Mouse (Mus musculus) heart, adult 2 months (tissue): Measurements from ENCODE around the gene Vwce. TPM values are rescaled to one million over a fixed set of nuclear protein-coding genes. Genes with fewer than 3 reads are reported as not detected.

Experiments
- DNase-seq, 2 experiments: peaks; one replicate each; pipeline ENCODE4 v3.0.0; 2021
- H3K27ac ChIP-seq: fragments of 200-600 bp; 2 replicates; pipeline ENCODE4 v1.8.1; 2022
- H3K27me3 ChIP-seq: fragments of 200-500 bp; 2 replicates; pipeline ENCODE4 v1.6.1; 2012; ENCODE audit warnings: mild to moderate bottlenecking, low read length, inconsistent platforms, mixed read lengths; ENCODE audit not compliant: control insufficient read depth, insufficient read depth
- H3K36me3 ChIP-seq: fragments of 200-500 bp; 2 replicates; pipeline ENCODE4 v1.6.1; 2012; ENCODE audit warnings: low read length, inconsistent platforms; ENCODE audit not compliant: control insufficient read depth, insufficient read depth
- H3K4me1 ChIP-seq: fragments of 200-500 bp; 2 replicates; pipeline ENCODE4 v1.6.1; 2011; ENCODE audit warnings: low read length; ENCODE audit not compliant: control insufficient read depth, insufficient read depth
- H3K4me3 ChIP-seq: fragments of 200-600 bp; 2 replicates; pipeline ENCODE4 v1.8.1; 2022
- H3K79me2 ChIP-seq: fragments of 200-500 bp; replicated peaks from 2 replicates; pipeline ENCODE4 v1.6.1; 2012; ENCODE audit warnings: mild to moderate bottlenecking, inconsistent platforms, low read length, moderate library complexity, mixed read lengths; ENCODE audit not compliant: control insufficient read depth, insufficient read depth
- H3K9ac ChIP-seq: fragments of 200-500 bp; 2 replicates; pipeline ENCODE4 v1.6.1; 2012; ENCODE audit warnings: low read depth, mild to moderate bottlenecking, control low read depth, inconsistent platforms, low read length, mixed read lengths
- CTCF ChIP-seq: fragments of 200-600 bp; IDR thresholded peaks from 2 replicates; pipeline ENCODE4 v1.8.1; 2022; ENCODE audit warnings: antibody characterized with exemption, mild to moderate bottlenecking, moderate library complexity
- EP300 ChIP-seq: fragments of 200-500 bp; IDR thresholded peaks from 2 replicates; pipeline ENCODE4 v1.6.1; 2011; ENCODE audit warnings: low read depth, low read length, control low read depth; ENCODE audit not compliant: insufficient read depth
- POLR2A ChIP-seq: fragments of 200-500 bp; IDR thresholded peaks from 2 replicates; pipeline ENCODE4 v1.6.1; 2011; ENCODE audit warnings: mild to moderate bottlenecking, low read depth, low read length, control low read depth; ENCODE audit not compliant: insufficient read depth
- WGBS: fragments of 180-500 bp; shearing (Covaris S2); methylation state at CpG from one replicate; pipeline ENCODE4 v1.1.7; 2018; 5-methylcytosine and 5-hydroxymethylcytosine counted together
- intact Hi-C: fragments of 180-260 bp; cut with DNase I; formaldehyde crosslinking; loops from one replicate; pipeline ENCODE4 v1.15.1; 2025
- polyA plus RNA-seq: library from polyadenylated mRNA; depleted of rRNA; stranded (reverse); fragments of >200 nt; gene quantifications from 2 replicates; pipeline ENCODE4 v1.2.3, GENCODE M21; 2012
- total RNA-seq, 2 experiments: library from RNA; stranded (reverse); gene quantifications; 2 replicates each; pipeline ENCODE4 v1.2.3; 2021

Vwce gene
- total and polyA plus RNA-seq, 3 experiments: not detected

GRCm38 (mm10) chr19:10698131-10698991, 64.3 kb downstream of the Vwce start:
- intact Hi-C loops: no loop called here
- Histone ChIP-seq H3K27me3 (no peaks in the 10 kb centered on the region), H3K4me1 (peaks cover 37% of the 10 kb centered on the region), H3K9ac (no peak overlapping the region), H3K79me2 (peaks cover 6% of the 10 kb centered on the region; the same call in 1 of the 2 replicates), H3K27ac (no peak overlapping the region), H3K36me3 (no peaks in the 10 kb centered on the region; the same call in 1 of the 2 replicates), H3K4me3 (no peak overlapping the region)
- no peak for DNase-seq
- no peak for TF ChIP-seq EP300
- no peak for TF ChIP-seq POLR2A
- no peak for TF ChIP-seq CTCF
- 50% methylated on average over 9 of the region's 9 CpGs for WGBS

GRCm38 (mm10) chr19:10699851-10700250, 65.8 kb downstream of the Vwce start:
- WGBS: 61% methylated on average over 9 of the region's 9 CpGs
- H3K9ac ChIP-seq: no peak overlapping the region
- TF ChIP-seq EP300 (no peak), POLR2A (no peak), CTCF (no peak)
- no peaks in the 10 kb centered on the region; the same call in 1 of the 2 replicates for H3K36me3 ChIP-seq
- peaks cover 38% of the 10 kb centered on the region for H3K4me1 ChIP-seq
- intact Hi-C loops: no loop called here
- peaks cover 6% of the 10 kb centered on the region; the same call in 1 of the 2 replicates for H3K79me2 ChIP-seq
- no peak overlapping the region for H3K4me3 ChIP-seq
- no peak for DNase-seq
- H3K27me3 ChIP-seq: no peaks in the 10 kb centered on the region
- H3K27ac ChIP-seq: no peak overlapping the region

GRCm38 (mm10) chr19:10701013-10701726, 67.2 kb downstream of the Vwce start:
- TF ChIP-seq POLR2A (no peak), EP300 (no peak), CTCF (no peak)
- Histone ChIP-seq H3K36me3 (no peaks in the 10 kb centered on the region; the same call in 1 of the 2 replicates), H3K27ac (no peak overlapping the region), H3K79me2 (peaks cover 4% of the 10 kb centered on the region; the same call in 1 of the 2 replicates), H3K27me3 (no peaks in the 10 kb centered on the region), H3K4me3 (no peak overlapping the region), H3K9ac (no peak overlapping the region), H3K4me1 (peaks cover 36% of the 10 kb centered on the region)
- peak; percentile 39 to 62 for DNase-seq
- 37% methylated on average over 6 of the region's 6 CpGs for WGBS
- intact Hi-C loops: no loop called here

- DNase-seq: no peak
- TF ChIP-seq EP300 (no peak), POLR2A (no peak), CTCF (no peak)
- Histone ChIP-seq H3K79me2 (peaks cover 4% of the 10 kb centered on the region; the same call in 1 of the 2 replicates), H3K27ac (no peak overlapping the region), H3K27me3 (no peaks in the 10 kb centered on the region), H3K4me3 (no peak overlapping the region), H3K9ac (no peak overlapping the region), H3K4me1 (peaks cover 36% of the 10 kb centered on the region), H3K36me3 (no peaks in the 10 kb centered on the region; the same call in 1 of the 2 replicates)
- intact Hi-C loops: no loop called here
- 91% methylated on average over 8 of the region's 8 CpGs for WGBS
Observed at GRCm38 (mm10) chr19:10702125-10702524, 68.1 kb downstream of the Vwce start.

GRCm38 (mm10) chr19:10703470-10703869, 69.5 kb downstream of the Vwce start:
- no peak for TF ChIP-seq CTCF
- no peak for TF ChIP-seq POLR2A
- TF ChIP-seq EP300: no peak
- Histone ChIP-seq H3K4me1 (peaks cover 29% of the 10 kb centered on the region), H3K9ac (no peak overlapping the region), H3K79me2 (peaks cover 4% of the 10 kb centered on the region; the same call in 1 of the 2 replicates), H3K36me3 (no peaks in the 10 kb centered on the region; the same call in 1 of the 2 replicates), H3K4me3 (no peak overlapping the region), H3K27ac (no peak overlapping the region), H3K27me3 (no peaks in the 10 kb centered on the region)
- intact Hi-C loops: no loop called here
- WGBS: 61% methylated on average over 8 of the region's 8 CpGs
- peak in 1 of 2 experiments; percentile 33 for DNase-seq
